Mouse (Mus musculus) gastrocnemius, postnatal 36 days (tissue): ENCODE data around the gene Ccdc47. TPM values are rescaled to one million over a fixed set of nuclear protein-coding genes. Genes with fewer than 3 reads are reported as not detected.

Experiments
- total RNA-seq, 2 experiments: library from RNA; stranded (reverse); gene quantifications; 2 replicates each; pipeline ENCODE4 v1.2.3; 2021

The Ccdc47 gene
- total RNA-seq, 2 experiments from 2014 or later = 60.0 to 68.3 TPM

Other genes with a start within 250 kb of the Ccdc47 start
- gene Ace, start 248.4 kb downstream of the Ccdc47 start, total RNA-seq = 10 to 100 TPM; 24.1 to 34.8 TPM
- not detected for gene Ace3, start 221.7 kb downstream of the Ccdc47 start, total RNA-seq
- gene Kcnh6, start 208.2 kb downstream of the Ccdc47 start, total RNA-seq = not detected
- gene Dcaf7, start 179.5 kb downstream of the Ccdc47 start, total RNA-seq = 10 to 100 TPM; 23.9 to 25.6 TPM
- gene Taco1, start 150.3 kb downstream of the Ccdc47 start, total RNA-seq = 10 to 100 TPM; 37.6 to 42.7 TPM
- 10 to 100 TPM; 20.6 to 20.8 TPM for gene Map3k3, start 131.7 kb downstream of the Ccdc47 start, total RNA-seq
- not detected for gene Gm10840, start 55.5 kb downstream of the Ccdc47 start, total RNA-seq
- gene Limd2, start 55.5 kb downstream of the Ccdc47 start, total RNA-seq = 1 to 10 TPM; 1.5 to 3.6 TPM
- gene Strada, start 14.2 kb downstream of the Ccdc47 start, total RNA-seq = 10 to 100 TPM; 10.5 to 10.9 TPM
- gene Ddx42, start 582 bp upstream of the Ccdc47 start, total RNA-seq = 10 to 100 TPM; 19.1 to 22.2 TPM
- 10 to 100 TPM; 15.7 to 22.3 TPM for gene Ftsj3, start 39.7 kb upstream of the Ccdc47 start, total RNA-seq
- gene Psmc5, start 39.8 kb upstream of the Ccdc47 start, total RNA-seq = 100 to 1,000 TPM; 122 to 134 TPM
- gene Smarcd2, start 56.6 kb upstream of the Ccdc47 start, total RNA-seq = 10 to 100 TPM; 12.6 to 14.4 TPM
- under 1 TPM; 0.08 to 0.12 TPM for gene Tcam1, start 60.3 kb upstream of the Ccdc47 start, total RNA-seq
- not detected for gene Gh, start 85.5 kb upstream of the Ccdc47 start, total RNA-seq
- under 1 TPM; 0.30 to 0.43 TPM for gene Cd79b, start 98.4 kb upstream of the Ccdc47 start, total RNA-seq
- 100 to 1,000 TPM; 381 to 407 TPM for gene Scn4a, start 136.9 kb upstream of the Ccdc47 start, total RNA-seq
- gene Prr29, start 149.1 kb upstream of the Ccdc47 start, total RNA-seq = 1 to 10 TPM; 5.7 to 7.1 TPM
- 1 to 10 TPM; 4.4 to 5.4 TPM for gene Icam2, start 171.7 kb upstream of the Ccdc47 start, total RNA-seq